Mouse (Mus musculus): ENCODE results near the gene Tnn.

Tnn gene

DNA sequence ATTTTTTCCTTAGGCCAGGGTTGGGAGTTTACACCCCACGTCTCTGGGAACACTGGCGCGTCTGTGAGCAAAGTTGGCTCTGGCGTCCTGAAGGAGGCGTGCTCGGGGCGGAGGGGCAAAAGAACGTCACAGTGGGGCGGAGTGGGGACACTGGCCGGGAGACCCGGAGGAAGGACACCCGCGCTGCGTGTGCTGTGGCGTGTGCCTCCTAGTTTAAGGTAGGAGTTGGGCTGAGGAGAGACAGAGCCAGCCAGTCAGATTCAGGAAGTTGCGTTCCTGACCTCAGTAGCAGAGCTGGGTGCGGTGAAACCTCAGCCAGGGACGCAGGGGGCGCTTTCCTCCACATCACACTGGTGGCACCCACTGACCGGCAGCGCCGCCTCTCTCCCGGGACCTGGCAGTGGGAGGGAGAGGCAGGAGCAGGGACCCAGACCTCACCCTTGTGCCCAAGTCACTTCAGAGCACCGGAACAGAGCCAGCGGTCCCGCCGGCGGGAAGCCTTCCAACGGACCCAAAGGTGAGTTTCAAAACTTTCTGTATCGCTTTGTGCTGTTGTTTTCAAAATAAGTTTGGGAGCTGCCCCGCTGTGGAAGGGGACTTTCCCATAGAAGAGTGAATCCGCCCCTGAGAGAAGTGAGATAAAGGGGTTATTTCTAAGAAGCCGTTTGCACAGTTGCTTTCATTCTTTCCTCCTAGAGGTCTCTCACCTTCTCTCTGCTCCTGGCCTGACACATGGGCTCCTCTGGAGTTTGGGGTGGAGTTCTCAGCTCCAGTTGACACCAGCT, 109.0 kb downstream of the Tnn start, which contains the start of gene 4930523C07Rik:
Gene 4930523C07Rik (plus strand): TSS at position 146 of the 785 bp plus-strand sequence.
- no peak for DNase-seq (ENCODE audit: low read depth, low spot score)

DNA sequence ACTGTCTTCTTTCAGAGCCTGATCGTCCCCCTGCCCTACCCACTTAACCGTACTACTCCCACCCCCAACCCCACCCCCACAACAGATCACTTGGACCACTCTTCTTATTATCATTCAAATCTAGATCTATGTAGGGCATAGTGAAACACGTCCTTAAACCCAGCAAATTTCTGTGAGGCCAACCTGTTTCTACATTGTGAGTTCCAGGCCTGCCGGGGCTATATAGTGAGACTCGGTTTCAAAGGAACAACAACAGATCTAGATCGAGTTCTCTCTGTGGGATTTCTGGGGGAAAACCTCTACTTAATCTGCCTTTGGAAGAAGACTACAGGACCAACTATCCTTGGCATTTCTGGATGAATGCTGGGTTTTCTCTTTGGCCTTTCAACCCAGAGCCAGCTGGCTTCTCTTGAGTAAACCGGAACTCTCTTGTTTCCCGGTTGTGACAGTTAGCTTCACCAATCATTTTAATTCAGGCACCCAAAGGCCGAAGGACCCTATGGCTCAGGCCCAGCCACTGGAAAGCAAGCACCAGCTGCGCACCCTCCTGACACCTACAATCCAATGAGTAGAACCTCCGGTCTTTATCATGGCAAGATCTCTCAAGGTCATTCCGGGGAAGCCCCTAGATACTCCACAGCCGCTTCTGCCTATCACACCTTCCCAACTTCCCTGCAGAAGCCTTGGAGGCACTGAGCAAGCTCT, 110.0 kb downstream of the Tnn start:
- no peak for DNase-seq (ENCODE audit: low read depth, low spot score)

- DNase-seq (ENCODE audit: low read depth, low spot score) = no peak
Measured at GRCm38 (mm10) chr1:160042351-160042750, 111.0 kb downstream of the Tnn start.

DNA sequence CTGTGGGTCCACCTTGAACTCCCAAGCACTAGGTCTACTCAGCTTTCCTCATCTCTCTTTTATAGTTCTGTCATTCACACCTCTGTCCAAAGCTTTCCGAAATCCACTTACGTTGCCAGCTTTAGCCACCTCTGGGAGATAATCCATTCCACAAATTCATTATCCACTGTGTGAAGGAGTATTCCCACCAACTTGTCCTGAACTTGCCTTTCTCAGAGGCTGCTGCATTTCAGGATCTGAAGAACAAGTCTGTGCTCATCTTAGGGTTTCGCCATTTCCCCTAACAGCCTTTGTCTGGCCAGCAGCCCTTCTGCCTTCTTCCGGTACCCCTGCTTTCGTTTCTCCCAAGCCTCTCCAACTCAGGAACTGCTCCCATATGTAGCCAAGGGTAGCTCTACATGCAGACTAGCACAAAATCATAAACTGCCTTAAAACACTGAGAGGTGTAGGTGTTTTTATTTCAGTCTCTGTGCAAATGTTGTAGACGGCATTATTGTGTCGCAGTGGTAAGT, 112.1 kb downstream of the Tnn start:
- no peak for DNase-seq (ENCODE audit: low read depth, low spot score)

DNA sequence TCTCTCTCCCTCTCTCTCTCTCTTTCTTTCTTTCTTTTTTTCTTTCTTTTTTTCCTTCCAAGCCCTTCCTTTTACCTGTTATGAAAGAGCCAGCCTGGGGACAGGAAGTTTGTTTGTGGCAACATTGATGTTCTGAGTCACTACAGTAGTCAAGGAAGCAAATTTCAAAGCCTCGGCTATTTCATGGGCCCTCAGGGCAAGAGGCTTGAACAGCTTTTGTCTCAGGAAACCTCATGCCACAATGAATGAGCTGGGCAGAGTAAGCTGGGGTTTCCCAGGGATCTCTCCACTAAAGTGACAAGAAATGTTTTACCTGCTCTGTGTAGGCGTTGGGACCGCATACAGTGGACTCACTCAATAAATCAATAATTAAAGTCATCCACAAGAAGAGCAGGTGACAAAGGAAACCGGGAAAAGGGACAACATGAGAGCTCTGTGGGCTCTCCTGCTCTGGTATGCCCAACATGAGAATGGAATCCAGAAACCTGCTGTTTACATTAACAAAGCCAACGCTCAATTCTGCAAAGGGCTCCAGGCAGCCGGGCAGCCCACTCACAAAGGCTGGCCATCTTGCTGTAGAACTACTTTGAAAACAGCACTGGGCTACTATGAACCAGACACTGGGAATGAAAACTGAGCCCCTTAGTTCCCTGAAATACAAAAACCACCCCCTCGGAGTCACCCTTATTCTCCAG, 113.3 kb downstream of the Tnn start:
- no peak for DNase-seq (ENCODE audit: low read depth, low spot score)

DNA sequence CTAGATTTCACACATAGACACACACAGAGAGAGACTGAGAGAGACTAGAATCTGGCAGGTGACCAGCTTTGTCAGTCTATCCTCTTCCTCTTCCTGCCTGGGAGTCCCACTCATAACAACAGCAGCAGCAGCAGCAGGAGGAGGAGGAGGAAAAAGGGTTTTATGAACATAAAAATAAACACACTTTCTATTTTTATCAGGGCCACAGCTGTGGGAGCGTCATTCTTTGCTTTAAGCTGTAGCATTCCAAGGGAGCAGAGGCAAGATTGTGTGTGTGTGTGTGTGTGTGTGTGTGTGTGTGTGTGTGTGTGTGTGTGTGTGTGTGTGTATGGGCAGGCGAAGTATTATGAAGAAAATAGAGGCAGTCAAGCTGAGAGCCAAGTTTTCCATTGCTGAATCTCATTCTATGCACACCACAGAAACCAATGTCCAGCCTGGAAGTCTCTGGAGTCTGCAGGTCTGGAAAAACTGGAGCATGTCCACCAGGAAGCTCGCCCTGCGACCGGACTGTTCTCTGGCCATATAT, 116.3 kb downstream of the Tnn start:
- DNase-seq (ENCODE audit: low read depth, low spot score) = no peak

- no peak for DNase-seq (ENCODE audit: low read depth, low spot score)
Measured at GRCm38 (mm10) chr1:160035561-160035960, 117.8 kb downstream of the Tnn start.

Measured in brain, embryonic 18.5 days (tissue).